Mouse (Mus musculus): Measurements from ENCODE around the gene Dlst.

The Dlst gene

GRCm38 (mm10) chr12:85110698-85111592, at the start of gene Dlst, which contains the start of gene Prox2:
Dlst (plus strand) TSS chr12:85110833.
Prox2 (minus strand) TSS chr12:85110759.
- in situ Hi-C loops (cut with MboI; ENCODE audit: low pct_unique_long_range_greater_than_20kb in 1 of 2, low sequenced_read_pairs in 2 of 2, unreplicated experiment in 1 of 2), result no loop called here

DNA sequence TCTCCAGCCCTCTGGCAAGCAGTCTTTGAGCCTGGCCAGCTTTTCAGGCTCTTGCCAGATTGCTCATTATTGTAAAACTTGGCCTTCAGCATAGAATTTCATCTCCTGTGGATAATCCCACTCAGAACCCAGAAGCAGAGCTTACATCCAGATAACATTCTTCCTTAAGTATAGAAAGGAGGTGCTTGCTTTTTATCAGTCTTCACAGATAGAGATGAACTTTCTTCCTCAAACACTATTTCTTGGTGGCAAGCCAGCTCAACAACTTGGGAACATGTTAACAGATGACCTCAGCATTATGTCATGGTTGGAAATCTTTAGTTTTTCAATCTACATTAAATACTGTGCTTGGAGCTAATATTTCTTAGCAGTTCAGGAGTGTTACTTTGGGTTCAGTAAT, 39.6 kb upstream of the Dlst start:
- in situ Hi-C loops (cut with MboI; ENCODE audit: low pct_unique_long_range_greater_than_20kb in 1 of 2, low sequenced_read_pairs in 2 of 2, unreplicated experiment in 1 of 2), result no loop called here

DNA sequence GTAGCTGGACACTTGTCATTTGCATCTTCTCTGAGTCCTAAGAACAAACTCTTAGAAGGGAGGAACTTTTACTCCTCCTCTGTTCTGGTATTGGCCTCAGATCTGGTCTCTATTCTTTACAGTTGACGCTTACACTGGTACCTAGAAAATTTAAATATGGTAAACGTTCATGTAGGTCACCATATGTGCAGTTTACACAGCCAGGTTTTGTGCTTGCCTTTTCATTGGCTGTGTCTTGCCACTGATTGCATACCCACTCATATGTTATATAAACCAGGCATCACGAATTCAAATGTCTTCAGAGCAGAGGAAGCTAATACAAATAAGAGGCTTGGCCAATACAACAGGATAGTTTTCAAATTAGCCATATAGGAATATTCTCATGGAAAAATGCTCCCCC, 33.5 kb upstream of the Dlst start:
- in situ Hi-C loops (cut with MboI; ENCODE audit: low pct_unique_long_range_greater_than_20kb in 1 of 2, low sequenced_read_pairs in 2 of 2, unreplicated experiment in 1 of 2), result no loop called here

- in situ Hi-C loops (cut with MboI; ENCODE audit: low pct_unique_long_range_greater_than_20kb in 1 of 2, low sequenced_read_pairs in 2 of 2, unreplicated experiment in 1 of 2), result no loop called here
Measured at GRCm38 (mm10) chr12:85084257-85084656, 26.4 kb upstream of the Dlst start.

- in situ Hi-C loops (cut with MboI; ENCODE audit: low pct_unique_long_range_greater_than_20kb in 1 of 2, low sequenced_read_pairs in 2 of 2, unreplicated experiment in 1 of 2), result no loop called here
Measured at GRCm38 (mm10) chr12:85084941-85085340, 25.7 kb upstream of the Dlst start.

DNA sequence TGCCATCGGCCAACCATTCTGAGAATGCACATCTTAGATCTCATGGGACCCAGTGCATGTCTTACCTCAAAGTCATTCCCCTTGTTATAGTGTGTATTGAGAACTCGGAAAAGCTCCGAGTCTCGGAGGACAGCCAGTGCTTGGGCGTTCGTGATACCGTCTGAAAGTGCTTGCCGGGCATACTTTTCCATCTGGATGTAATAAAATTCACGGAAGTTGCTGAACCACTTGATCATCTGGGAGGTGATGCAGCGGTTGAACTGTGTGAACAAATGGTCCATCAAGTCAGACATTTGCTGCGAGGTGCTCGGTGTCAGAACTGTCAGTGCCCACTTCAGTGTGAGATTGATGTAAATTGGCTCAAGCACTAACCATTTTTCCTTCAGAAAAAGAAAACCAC, 22.8 kb upstream of the Dlst start:
- in situ Hi-C loops (cut with MboI; ENCODE audit: low pct_unique_long_range_greater_than_20kb in 1 of 2, low sequenced_read_pairs in 2 of 2, unreplicated experiment in 1 of 2), result no loop called here

GRCm38 (mm10) chr12:85091190-85091589, 19.4 kb upstream of the Dlst start:
- in situ Hi-C loops (cut with MboI; ENCODE audit: low pct_unique_long_range_greater_than_20kb in 1 of 2, low sequenced_read_pairs in 2 of 2, unreplicated experiment in 1 of 2), result no loop called here

DNA sequence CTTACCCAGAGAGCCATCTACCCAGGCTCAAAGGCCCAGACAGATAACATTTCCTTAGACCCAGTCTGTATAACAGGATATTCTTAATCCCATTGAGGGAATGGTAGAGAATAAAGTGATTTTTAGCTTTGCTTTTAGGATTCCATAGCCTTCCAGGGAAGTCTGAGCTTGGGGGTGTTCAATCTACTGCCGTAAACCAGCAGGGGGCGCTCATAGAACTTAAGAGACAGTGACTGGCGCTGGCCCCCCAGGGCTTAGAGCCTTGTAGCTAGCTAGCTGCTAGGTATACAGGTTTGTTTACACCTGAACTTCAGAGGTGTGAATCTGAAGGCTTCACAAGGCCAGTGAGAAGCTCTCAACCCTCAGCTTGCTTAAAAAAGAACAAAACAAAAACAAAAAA, 18.4 kb upstream of the Dlst start:
- in situ Hi-C loops (cut with MboI; ENCODE audit: low pct_unique_long_range_greater_than_20kb in 1 of 2, low sequenced_read_pairs in 2 of 2, unreplicated experiment in 1 of 2), result no loop called here

DNA sequence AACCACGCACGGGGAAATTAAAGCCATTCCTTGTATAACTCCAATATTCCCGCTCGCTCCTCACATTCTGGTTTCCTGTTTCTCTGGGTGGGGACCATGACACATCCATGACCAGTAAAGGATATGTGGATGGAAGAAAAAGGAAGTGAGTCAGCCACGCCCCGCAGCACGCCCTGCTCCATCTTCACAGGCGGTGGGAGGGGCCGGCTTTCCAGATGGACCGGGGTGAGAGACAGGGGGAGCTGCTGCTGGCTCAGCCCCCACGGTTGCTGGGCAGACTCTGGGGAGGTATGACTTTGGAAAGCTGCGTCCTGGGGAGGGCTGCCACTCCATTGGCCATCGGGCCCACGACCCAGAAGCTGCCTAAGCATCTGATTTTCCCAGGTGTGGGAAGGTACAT, 16.6 kb upstream of the Dlst start:
- in situ Hi-C loops (cut with MboI; ENCODE audit: low pct_unique_long_range_greater_than_20kb in 1 of 2, low sequenced_read_pairs in 2 of 2, unreplicated experiment in 1 of 2), result no loop called here

DNA sequence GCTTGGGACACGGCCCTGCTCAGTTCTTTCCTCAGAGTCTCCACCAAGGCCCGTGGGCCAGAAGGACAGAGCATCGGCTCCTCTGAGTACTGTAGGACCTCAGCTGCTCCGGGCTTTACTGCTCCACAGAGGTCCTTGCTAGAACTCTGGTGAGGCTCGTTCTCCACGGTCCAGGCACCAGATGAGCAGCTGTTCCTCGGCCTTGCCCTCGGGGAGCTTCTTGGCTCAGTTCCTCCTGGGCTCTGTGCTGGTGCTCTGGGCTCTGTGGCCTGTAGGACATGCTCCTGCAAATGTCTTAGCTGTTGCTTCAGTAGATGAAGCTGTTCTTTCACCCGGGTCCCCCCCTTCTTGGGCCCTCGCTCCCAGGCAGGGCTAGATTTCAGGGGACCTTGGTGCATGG, 15.9 kb upstream of the Dlst start:
- in situ Hi-C loops (cut with MboI; ENCODE audit: low pct_unique_long_range_greater_than_20kb in 1 of 2, low sequenced_read_pairs in 2 of 2, unreplicated experiment in 1 of 2), result no loop called here

DNA sequence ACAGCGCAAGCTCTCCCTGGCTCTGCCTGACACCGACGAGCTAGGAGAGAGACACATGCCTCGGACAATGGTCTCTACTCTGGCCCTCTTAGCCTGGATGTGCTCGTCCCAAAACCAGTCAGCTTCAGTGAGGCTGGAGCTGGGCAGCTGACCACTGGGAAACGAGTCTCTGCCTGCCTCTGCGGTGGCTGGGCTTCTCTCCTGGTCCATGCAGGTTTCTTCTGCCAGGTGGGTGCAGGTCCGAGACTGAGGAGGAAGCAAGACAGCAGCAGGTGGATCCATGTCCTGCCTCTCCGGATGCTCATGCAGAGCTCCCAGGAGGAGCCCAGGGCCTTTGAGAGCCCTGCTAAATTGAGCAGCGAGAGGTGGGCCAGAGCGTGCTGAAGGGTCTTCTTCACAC, 15.5 kb upstream of the Dlst start:
- in situ Hi-C loops (cut with MboI; ENCODE audit: low pct_unique_long_range_greater_than_20kb in 1 of 2, low sequenced_read_pairs in 2 of 2, unreplicated experiment in 1 of 2), result no loop called here

DNA sequence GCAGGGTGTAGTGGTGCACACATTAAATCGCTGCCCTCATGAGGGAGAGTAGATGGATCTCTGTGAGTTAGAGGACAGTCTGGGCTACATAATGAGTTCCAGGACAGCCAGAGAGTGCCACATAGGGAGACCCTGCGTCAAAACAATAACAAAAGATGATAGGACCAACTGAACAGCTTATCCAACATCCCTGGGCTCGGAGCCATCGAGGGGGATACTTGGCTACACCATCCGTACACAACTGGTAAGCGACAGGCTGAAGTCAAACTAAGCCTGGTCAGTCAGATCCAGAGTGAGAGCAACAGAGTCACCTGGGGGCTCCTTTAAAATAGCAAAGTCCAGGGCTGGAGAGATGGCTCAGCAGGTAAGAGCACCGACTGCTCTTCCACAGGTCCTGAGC, 14.8 kb upstream of the Dlst start:
- in situ Hi-C loops (cut with MboI; ENCODE audit: low pct_unique_long_range_greater_than_20kb in 1 of 2, low sequenced_read_pairs in 2 of 2, unreplicated experiment in 1 of 2), result no loop called here

- in situ Hi-C loops (cut with MboI; ENCODE audit: low pct_unique_long_range_greater_than_20kb in 1 of 2, low sequenced_read_pairs in 2 of 2, unreplicated experiment in 1 of 2), result no loop called here
Measured at GRCm38 (mm10) chr12:85101001-85101400, 9.6 kb upstream of the Dlst start.

- in situ Hi-C loops (cut with MboI; ENCODE audit: low pct_unique_long_range_greater_than_20kb in 1 of 2, low sequenced_read_pairs in 2 of 2, unreplicated experiment in 1 of 2), result no loop called here
Measured at GRCm38 (mm10) chr12:85101521-85102106, 9.0 kb upstream of the Dlst start.

GRCm38 (mm10) chr12:85103096-85103495, 7.5 kb upstream of the Dlst start:
- in situ Hi-C loops (cut with MboI; ENCODE audit: low pct_unique_long_range_greater_than_20kb in 1 of 2, low sequenced_read_pairs in 2 of 2, unreplicated experiment in 1 of 2), result no loop called here

DNA sequence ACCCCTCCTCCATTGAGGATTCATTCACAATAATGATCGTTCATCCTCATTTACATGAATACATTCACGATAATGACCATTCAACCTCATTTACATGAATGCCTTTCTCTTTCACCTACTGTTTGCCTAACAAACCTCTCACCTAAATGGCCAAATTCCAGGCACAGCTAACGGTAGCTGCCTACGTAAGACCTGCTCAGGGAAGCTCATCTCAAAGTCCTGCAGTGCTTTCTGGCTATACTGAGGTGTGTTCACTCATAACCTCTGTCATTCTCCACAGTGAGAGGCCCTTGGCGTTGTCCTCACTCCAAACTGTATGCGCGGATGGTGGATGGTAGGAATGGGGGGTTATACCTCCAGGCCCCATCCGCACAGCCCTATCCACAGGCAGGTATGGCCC, 5.8 kb upstream of the Dlst start:
- in situ Hi-C loops (cut with MboI; ENCODE audit: low pct_unique_long_range_greater_than_20kb in 1 of 2, low sequenced_read_pairs in 2 of 2, unreplicated experiment in 1 of 2), result no loop called here

DNA sequence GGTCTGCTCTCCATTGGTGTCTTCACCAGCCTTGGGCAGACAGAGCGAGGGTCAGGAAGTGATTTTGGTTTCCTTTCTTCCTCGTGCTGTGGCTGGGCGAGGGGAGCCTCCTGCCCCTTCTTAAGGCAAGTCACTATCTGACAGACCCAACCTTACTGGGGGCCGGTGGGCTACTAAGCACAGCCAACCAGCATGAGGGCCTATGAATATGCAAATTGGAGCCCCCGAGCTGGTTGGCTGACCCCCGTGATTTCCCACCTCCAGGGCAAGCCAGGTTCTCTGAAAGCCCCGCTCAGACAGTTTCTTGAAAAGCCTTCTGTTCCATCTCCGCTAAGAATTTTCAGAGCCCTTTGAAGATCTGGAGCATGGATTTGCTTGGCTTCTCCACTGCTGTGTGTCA, 4.3 kb upstream of the Dlst start:
- in situ Hi-C loops (cut with MboI; ENCODE audit: low pct_unique_long_range_greater_than_20kb in 1 of 2, low sequenced_read_pairs in 2 of 2, unreplicated experiment in 1 of 2), result no loop called here

DNA sequence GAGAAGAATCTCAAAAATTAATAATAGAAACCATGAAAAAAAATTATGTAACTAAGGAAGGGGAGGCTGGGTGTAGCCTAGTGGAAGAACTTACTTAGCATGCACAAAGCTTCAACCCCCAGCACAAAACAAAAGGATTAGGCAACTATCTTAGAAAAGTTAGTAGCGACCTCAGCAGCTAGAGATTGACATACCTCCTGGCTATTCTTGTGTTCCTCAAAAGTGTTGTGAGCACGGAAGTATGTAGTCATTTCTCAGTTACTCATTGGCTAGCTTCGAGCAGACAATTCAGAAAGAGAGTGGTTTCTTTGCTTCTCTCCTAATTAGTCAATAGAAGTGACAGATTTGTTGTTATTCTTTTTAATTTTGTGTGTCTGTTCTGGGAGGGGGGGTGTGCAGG, 2.0 kb upstream of the Dlst start:
- in situ Hi-C loops (cut with MboI; ENCODE audit: low pct_unique_long_range_greater_than_20kb in 1 of 2, low sequenced_read_pairs in 2 of 2, unreplicated experiment in 1 of 2), result no loop called here

GRCm38 (mm10) chr12:85109426-85109825, 1.2 kb upstream of the Dlst start:
- in situ Hi-C loops (cut with MboI; ENCODE audit: low pct_unique_long_range_greater_than_20kb in 1 of 2, low sequenced_read_pairs in 2 of 2, unreplicated experiment in 1 of 2), result no loop called here

Measured in mouse embryonic stem cell (cell line).